Mouse (Mus musculus): Measurements from ENCODE around the gene Arhgap19.

GRCm38 (mm10) chr19:41812525-41812924 is 10.7 kb upstream of the Arhgap19 start:
- TF ChIP-seq POLR2A (IDR thresholded peaks at IDR 0.05; ENCODE audit: low read depth, low read length) (no peak), E2F4 (IDR thresholded peaks at IDR 0.05; ENCODE audit: insufficient replicate concordance, low read depth, low read length) (no peak), CTCF (conservative IDR thresholded peaks at IDR 0.05 in 1 of 2, IDR thresholded peaks at IDR 0.05 in 1 of 2; ENCODE audit: low read depth in 2 of 2, low read length in 2 of 2) (no peak), USF2 (conservative IDR thresholded peaks at IDR 0.05; ENCODE audit: low read depth, low read length) (no peak), UBTF (IDR thresholded peaks at IDR 0.05; ENCODE audit: low read depth, low read length) (no peak), USF1 (IDR thresholded peaks at IDR 0.05; ENCODE audit: low read depth, low read length) (no peak), MAFK (IDR thresholded peaks at IDR 0.05; ENCODE audit: insufficient replicate concordance, low read length) (no peak), ZC3H11A (IDR thresholded peaks at IDR 0.05; ENCODE audit: low read depth, low read length) (no peak)

All from CH12.LX (cell line).